In the genomic region with DNA sequence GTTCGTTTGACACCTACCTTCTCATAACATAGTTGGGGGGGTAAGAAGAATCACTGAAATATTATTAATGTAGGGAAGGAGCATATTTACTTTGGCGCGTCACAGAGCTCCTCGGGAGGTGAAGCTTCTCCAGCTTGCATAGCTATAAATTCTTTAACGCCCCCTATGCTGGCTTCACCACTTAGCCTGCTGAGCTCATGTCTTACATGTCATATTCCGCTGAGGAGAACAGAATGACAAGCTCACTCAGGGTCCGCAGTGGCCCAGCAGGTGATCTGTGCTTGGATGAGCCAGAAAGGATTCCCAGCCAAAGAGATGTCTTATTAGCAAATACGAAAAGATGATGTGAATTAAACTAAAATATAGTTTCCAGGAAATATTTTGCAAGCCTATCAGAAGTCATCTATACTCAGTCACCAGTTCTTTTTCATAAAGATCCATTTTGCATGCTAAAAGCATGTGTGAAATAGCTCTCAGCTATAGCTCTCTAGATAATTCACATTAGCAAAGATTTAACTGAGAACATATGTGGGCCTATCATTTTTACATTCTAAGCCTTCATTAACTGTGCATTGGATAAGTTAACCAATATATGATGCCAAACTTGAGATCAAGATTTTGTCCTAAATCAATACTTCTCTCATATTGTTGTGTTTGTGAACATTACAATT, we compare ENCODE assay signal across 29 mouse cellular contexts.
A peak's percentile ranks its signal among the peaks of the same experiment; 100 is the strongest.
DNase-seq lines count a peak whose midpoint lies in the region; ATAC-seq and TF ChIP-seq lines count a peak whose summit lies in the region.
"Had no signal": no experiment of that assay in that cellular context is flagged by ENCODE, and none has a peak within 500 bp of the region (broad histone marks: within the 10 kb centered on the region; RNA-seq: fewer than 3 reads in every experiment).

No protein-coding gene starts in this region.

- H3K4me3 ChIP-seq in forebrain, postnatal 0 days (ENCODE audit: low read depth, low read length), result no peak overlapping the region
- no peak overlapping the region for H3K4me3 ChIP-seq in forebrain, embryonic 11.5 days (ENCODE audit: low read depth, low read length)
- no peak overlapping the region for H3K4me3 ChIP-seq in midbrain, postnatal 0 days (ENCODE audit: low read depth, low read length)
- H3K4me3 ChIP-seq in midbrain, embryonic 13.5 days (replicated peaks), result no peak overlapping the region
- H3K4me3 ChIP-seq: embryonic facial prominence, embryonic 15.5 days; heart, embryonic 12.5 days; intestine, embryonic 15.5 days; left cerebral cortex, adult 2 months; limb, embryonic 10.5 days; liver, embryonic 15.5 days; lung, embryonic 15.5 days had no signal

- ATAC-seq in forebrain, postnatal 0 days, result peak; percentile 76
- ATAC-seq in forebrain, embryonic 11.5 days (replicated peaks; ENCODE audit: low FRiP score), result no peak
- ATAC-seq in midbrain, postnatal 0 days (ENCODE audit: low FRiP score), result no peak
- ATAC-seq in midbrain, embryonic 13.5 days, result no peak
- ATAC-seq: activated CD4-positive, CD25-positive, alpha-beta regulatory T cell, adult 4 months; intestine, embryonic 15.5 days had no signal

- peak; percentile 60 to 70 for DNase-seq in cerebellum, postnatal 25 days
- DNase-seq in cerebellum, adult 18-20 months, result no peak
- peak; percentile 21 for DNase-seq in forebrain, postnatal 0 days
- DNase-seq in forebrain, embryonic 11.5 days (ENCODE audit: low spot score), result no peak
- DNase-seq in midbrain, postnatal 0 days (ENCODE audit: low spot score), result peak; percentile 61
- no peak for DNase-seq in T-cell, adult 2 months (ENCODE audit: low spot score)
- DNase-seq: adrenal gland, postnatal 10 days; B cell, adult 2 months; cerebellum, adult 9-10 months; embryo, embryonic 11 days; gastrocnemius, postnatal 10 days; heart, adult 11 months; heart, postnatal 10 days; kidney, adult 8-10 months; kidney, postnatal 10 days; liver; lung, postnatal 4 days; right cerebral cortex, postnatal 14 days had no signal

- H3K9me3 ChIP-seq in forebrain, postnatal 0 days (ENCODE audit: low read length), result no peaks in the 10 kb centered on the region
- H3K9me3 ChIP-seq in forebrain, embryonic 11.5 days (ENCODE audit: control insufficient read depth, low read length), result no peaks in the 10 kb centered on the region
- H3K9me3 ChIP-seq in midbrain, postnatal 0 days (ENCODE audit: low read length), result no peaks in the 10 kb centered on the region
- H3K9me3 ChIP-seq in midbrain, embryonic 13.5 days, result no peaks in the 10 kb centered on the region
- H3K9me3 ChIP-seq: embryonic facial prominence, embryonic 15.5 days; heart, embryonic 12.5 days; intestine, embryonic 15.5 days; limb, embryonic 10.5 days; liver, embryonic 15.5 days; lung, embryonic 15.5 days had no signal

- H3K27ac ChIP-seq in forebrain, postnatal 0 days (ENCODE audit: low read depth, low read length), result no peak overlapping the region
- no peak overlapping the region for H3K27ac ChIP-seq in forebrain, embryonic 11.5 days (ENCODE audit: low read depth, low read length)
- no peak overlapping the region for H3K27ac ChIP-seq in midbrain, postnatal 0 days (ENCODE audit: low read depth, low read length)
- no peak overlapping the region for H3K27ac ChIP-seq in midbrain, embryonic 13.5 days
- H3K27ac ChIP-seq: embryonic facial prominence, embryonic 15.5 days; intestine, embryonic 15.5 days; left cerebral cortex, adult 2 months; limb, embryonic 10.5 days; liver, embryonic 15.5 days; lung, embryonic 15.5 days had no signal

- no peaks in the 10 kb centered on the region for H3K27me3 ChIP-seq in forebrain, postnatal 0 days (ENCODE audit: insufficient read depth, low read length)
- no peaks in the 10 kb centered on the region for H3K27me3 ChIP-seq in forebrain, embryonic 11.5 days (ENCODE audit: control insufficient read depth, insufficient read depth, low read length)
- no peaks in the 10 kb centered on the region for H3K27me3 ChIP-seq in midbrain, postnatal 0 days (ENCODE audit: insufficient read depth, low read length)
- H3K27me3 ChIP-seq in midbrain, embryonic 13.5 days, result no peaks in the 10 kb centered on the region
- H3K27me3 ChIP-seq: CH12.LX; embryonic facial prominence, embryonic 15.5 days; heart, embryonic 12.5 days; intestine, embryonic 15.5 days; liver, embryonic 15.5 days; lung, embryonic 15.5 days had no signal

- H3K4me1 ChIP-seq in forebrain, postnatal 0 days (ENCODE audit: insufficient read depth), result no peaks in the 10 kb centered on the region
- no peaks in the 10 kb centered on the region for H3K4me1 ChIP-seq in forebrain, embryonic 11.5 days (replicated peaks; ENCODE audit: control insufficient read depth, insufficient read depth, low read length)
- H3K4me1 ChIP-seq in midbrain, postnatal 0 days (ENCODE audit: insufficient read depth, low read length), result no peaks in the 10 kb centered on the region
- no peaks in the 10 kb centered on the region for H3K4me1 ChIP-seq in midbrain, embryonic 13.5 days (replicated peaks)
- H3K4me1 ChIP-seq: embryonic facial prominence, embryonic 15.5 days; heart, embryonic 12.5 days; intestine, embryonic 15.5 days; limb, embryonic 10.5 days; liver, embryonic 15.5 days; lung, embryonic 15.5 days had no signal

- no peak for TF ChIP-seq CTCF in forebrain, postnatal 0 days (IDR thresholded peaks at IDR 0.05; ENCODE audit: low read depth)
- TF ChIP-seq CTCF in midbrain, postnatal 0 days (IDR thresholded peaks at IDR 0.05), result no peak

- H3K36me3 ChIP-seq in forebrain, postnatal 0 days (ENCODE audit: insufficient read depth), result no peaks in the 10 kb centered on the region
- H3K36me3 ChIP-seq in forebrain, embryonic 11.5 days (ENCODE audit: control insufficient read depth, insufficient read depth, low read length), result no peaks in the 10 kb centered on the region
- no peaks in the 10 kb centered on the region for H3K36me3 ChIP-seq in midbrain, postnatal 0 days (ENCODE audit: insufficient read depth, low read length)
- no peaks in the 10 kb centered on the region for H3K36me3 ChIP-seq in midbrain, embryonic 13.5 days
- H3K36me3 ChIP-seq: embryonic facial prominence, embryonic 15.5 days; G1E; heart, embryonic 12.5 days; intestine, embryonic 15.5 days; limb, embryonic 10.5 days; liver, embryonic 15.5 days; lung, embryonic 15.5 days had no signal

- 66% methylated on average over 8 of the region's 8 CpGs for WGBS in forebrain, postnatal 0 days
- 83% methylated on average over 8 of the region's 8 CpGs for WGBS in forebrain, embryonic 11.5 days
- WGBS in midbrain, postnatal 0 days, result 53% methylated on average over 8 of the region's 8 CpGs
- whole genome bisulfite sequencing in midbrain, embryonic 13.5 days, result 72% methylated on average over 8 of the region's 8 CpGs

- H3K4me2 ChIP-seq in forebrain, postnatal 0 days (ENCODE audit: low read depth), result no peak overlapping the region
- H3K4me2 ChIP-seq in forebrain, embryonic 11.5 days (ENCODE audit: low read depth, low read length, severe bottlenecking), result no peak overlapping the region
- H3K4me2 ChIP-seq in midbrain, postnatal 0 days (ENCODE audit: low read depth, low read length, poor library complexity, severe bottlenecking), result no peak overlapping the region
- no peak overlapping the region for H3K4me2 ChIP-seq in midbrain, embryonic 13.5 days (replicated peaks)
- H3K4me2 ChIP-seq: embryonic facial prominence, embryonic 15.5 days; heart, embryonic 12.5 days; intestine, embryonic 15.5 days; liver, embryonic 15.5 days; lung, embryonic 15.5 days had no signal

- no peak overlapping the region for H3K9ac ChIP-seq in forebrain, postnatal 0 days
- H3K9ac ChIP-seq in forebrain, embryonic 11.5 days (ENCODE audit: low read length), result no peak overlapping the region
- no peak overlapping the region for H3K9ac ChIP-seq in midbrain, postnatal 0 days (replicated peaks; ENCODE audit: low read length, poor library complexity, severe bottlenecking)
- H3K9ac ChIP-seq in midbrain, embryonic 13.5 days (replicated peaks), result no peak overlapping the region
- H3K9ac ChIP-seq: embryonic facial prominence, embryonic 15.5 days; heart, embryonic 12.5 days; intestine, embryonic 15.5 days; liver, embryonic 15.5 days; lung, embryonic 15.5 days had no signal

Comparison
In these comparisons a context has a peak if more than half of its experiments do, and no peak if none do; other contexts are left out.
1. DNase-seq: peak in cerebellum, postnatal 25 days (2 of 2), forebrain, postnatal 0 days (single experiment) and midbrain, postnatal 0 days (single experiment); none in cerebellum, adult 18-20 months (0 of 2), forebrain, embryonic 11.5 days (single experiment) and T-cell, adult 2 months (single experiment).